Mouse (Mus musculus) c-Kit-negative CD71-positive TER-119-positive erythroid progenitor cells, embryonic 14.5 days (primary cell): ENCODE measurements around the gene Nme9.

Experiments
- DNase-seq: peaks from one replicate; pipeline ENCODE4 v3.0.0-alpha.2; 2013; ENCODE audit warnings: low read depth, low spot score

Gene Nme9

DNA sequence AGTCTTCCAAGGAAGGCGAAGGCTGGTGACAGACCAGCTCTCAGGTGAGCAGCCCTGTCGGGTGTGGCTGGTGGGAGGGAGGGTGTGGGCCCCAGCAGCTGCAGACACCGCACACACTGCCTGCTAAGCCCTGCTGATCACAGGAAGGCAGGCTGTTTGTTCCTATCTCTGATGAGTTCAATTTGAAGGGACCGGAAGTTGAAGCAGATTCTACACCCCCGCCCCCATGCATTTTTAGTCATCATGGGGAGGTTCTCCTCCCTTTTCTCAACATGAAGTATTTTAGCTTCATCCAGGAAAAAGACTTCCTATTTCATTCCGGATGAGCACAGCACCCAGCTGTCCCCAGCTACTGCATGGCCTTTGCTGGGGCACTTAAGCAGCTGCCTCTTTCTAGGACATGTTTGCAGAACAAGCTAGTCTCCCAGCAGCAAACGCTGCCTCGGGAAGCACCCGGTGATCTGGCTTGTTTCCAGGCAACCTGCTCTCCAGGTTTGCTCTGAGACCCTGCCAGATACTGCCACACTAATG is 28.0 kb downstream of the Nme9 start:
- DNase-seq: no peak

DNA sequence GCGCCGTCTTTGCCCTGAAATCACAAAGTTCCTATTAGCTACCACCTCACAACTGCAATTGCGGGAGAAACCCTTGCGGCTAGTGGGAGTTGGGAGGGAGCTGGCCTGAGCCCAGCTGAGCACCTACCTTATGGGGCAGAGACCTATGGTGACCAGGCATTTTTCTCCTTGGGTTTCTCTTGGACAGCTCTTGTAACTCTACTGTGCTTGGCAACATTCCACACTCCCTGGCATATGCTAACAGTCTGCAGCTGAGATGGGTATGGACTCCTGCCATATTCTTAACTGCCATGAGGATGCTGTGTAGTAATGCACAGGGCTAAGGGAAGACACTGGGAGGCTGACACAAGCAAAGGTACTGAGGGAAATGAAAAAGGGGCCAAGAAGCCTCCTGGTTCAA is 29.5 kb downstream of the Nme9 start:
- DNase-seq: no peak

DNA sequence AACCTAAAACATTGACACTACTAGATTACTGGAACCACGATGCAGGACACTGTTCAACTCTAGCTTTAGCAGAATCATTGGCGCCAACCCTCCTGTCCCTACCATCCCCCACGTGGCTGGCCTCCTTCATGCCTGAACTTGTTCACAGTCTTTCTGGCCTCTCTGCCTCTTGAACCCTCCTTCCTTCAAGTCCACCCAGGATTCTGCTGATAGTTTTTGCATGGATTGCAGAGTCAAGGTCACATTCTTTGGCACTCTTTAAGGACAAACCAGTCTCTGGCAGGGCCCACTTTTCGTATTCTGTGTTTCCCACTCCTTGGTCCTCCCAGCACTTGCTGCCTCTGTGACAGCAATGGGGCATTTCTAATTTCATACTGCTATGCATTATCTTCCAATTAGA is 31.9 kb downstream of the Nme9 start:
- no peak for DNase-seq

DNA sequence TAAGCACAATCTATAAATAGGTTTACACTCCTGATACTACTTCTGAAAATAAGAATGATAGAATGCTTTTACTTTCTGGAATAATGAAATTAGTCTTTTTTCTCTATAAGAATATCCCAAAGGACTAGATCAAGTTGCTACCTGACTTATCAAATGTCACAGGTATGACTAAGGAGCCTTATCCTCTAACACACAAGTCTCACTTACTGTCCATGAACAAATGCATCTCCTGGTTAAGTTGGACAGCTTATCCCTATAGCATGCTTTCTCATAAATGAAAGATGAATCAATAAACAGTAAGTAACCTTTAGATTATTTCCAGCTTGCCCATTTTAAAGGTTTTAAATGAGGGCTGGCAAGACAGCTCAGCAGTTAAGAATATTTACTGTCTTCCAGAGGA is 33.4 kb downstream of the Nme9 start:
- no peak for DNase-seq

DNA sequence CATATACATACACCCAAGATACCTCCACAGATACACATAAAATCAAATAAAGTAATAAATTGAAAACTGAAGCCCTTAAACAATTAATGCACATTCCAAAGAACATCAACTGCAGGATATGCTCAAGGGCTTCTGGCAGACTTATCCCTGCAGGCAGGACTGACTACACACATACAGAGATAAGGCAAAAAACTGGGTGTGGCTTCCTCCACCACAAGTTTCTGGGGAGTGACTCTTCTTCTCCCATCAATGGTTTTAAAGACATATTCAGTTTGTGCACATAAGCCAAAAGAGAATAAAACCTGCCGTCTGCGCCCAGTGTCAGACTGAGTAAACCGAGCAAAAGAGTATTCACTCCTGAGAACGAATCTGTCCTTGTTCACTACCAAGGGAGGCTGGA is 33.9 kb downstream of the Nme9 start:
- peak; percentile 43 for DNase-seq

DNA sequence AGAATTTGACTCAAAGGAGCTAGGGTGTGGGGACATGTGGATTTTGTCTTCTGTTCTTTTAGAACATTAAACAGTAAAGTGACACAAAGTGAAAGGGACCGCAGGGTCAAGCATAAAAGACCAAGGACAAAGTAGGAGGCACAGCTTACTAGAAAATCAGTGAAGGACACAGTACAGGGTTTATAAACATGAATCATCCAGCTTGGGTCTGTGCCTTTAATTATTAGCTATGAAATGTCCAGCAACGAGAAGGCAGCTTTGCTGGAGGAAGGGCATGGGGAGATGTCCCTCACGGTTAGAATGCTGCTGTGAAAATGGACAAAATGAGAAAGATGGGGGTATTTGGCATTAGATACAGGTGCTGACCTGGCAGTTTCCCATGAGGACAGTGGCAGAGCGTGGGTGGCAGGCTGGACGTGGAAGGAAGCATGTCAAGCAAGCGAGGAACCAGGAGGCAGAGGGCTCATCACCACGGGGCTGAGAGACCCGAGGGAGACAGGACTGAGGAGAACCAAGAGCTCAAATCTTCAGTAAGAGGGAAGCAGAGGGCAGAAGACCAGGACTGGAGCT is 35.9 kb downstream of the Nme9 start:
- DNase-seq: no peak

DNA sequence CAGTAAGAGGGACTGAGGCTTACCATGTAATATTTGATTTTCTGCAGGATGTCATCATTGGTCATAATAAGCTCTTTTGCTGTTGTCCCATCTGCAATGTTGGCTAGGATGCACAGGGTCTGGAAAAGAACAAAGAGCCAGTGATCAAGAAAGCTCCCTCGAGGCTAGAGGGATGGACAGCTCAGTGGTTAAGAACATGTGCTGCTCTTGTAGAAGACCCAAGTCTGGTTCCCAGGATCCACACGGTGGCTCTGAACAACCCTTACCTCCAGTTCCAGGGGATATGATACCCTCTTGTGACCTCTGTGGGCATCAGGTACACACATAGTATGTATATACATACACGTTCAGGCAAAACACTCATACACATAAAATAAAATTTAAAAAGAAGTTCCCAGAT is 36.6 kb downstream of the Nme9 start:
- DNase-seq: no peak

DNA sequence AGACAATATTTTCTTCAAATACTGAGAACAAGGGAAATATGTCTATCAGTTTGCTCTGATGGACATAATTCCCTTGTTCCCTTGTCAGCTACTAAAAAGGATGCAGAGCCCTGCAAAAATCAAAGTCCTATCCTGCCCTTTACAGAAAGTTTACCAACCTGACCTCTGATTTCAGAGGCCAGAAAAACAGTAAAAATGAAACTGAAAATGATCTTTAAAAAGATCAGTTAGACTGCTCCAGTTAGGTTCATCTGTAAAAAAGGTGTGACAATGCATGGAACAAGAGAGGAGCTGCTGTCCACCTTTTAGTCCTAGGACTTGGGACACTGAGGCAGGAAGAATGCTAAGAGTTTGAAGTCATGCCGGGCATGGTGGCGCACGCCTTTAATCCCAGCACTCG is 39.8 kb downstream of the Nme9 start:
- DNase-seq: no peak

DNA sequence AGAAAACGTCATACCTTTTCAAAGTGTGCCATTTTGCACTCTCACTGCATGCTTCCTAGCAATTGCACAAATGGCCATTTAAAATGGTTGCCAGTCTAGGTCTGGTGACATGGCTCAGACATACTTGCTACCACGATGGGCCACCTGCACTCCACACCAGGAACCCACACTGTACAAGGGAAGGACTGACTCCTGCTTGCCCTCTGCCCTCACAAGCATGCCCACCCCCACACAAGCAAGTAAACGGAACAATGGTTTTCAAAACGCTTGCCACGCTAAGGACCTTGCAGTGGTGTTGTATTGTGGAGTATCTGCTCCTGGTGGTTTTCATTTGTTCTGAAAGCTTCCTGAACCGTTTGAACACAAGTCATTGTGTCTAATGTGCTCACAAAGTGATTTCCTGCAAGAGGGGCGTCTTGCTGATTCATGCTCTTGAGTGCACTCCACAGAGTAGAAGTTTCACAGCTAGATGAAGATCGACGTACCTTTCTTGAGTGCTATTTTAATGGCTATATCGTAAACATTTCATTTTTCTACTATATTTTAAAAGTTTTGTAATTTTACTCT is 41.4 kb downstream of the Nme9 start:
- no peak for DNase-seq

DNA sequence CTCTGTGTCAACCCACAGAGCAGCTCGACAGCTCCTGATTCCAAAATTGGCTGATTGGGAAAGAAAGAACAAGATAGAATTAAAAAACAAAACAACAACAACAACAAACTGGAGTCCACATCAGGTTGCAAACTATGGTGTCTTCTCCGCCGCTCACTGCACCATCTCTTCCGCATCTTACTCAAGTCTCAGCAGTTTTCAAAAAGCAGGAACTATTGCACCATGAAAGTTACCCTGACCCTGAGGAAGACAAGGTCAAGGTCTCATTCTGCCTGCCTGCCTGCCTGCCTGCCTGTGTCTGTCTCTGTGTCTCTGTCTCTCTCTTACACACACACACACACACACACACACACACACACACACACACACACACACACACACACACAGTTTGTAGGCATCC is 48.1 kb downstream of the Nme9 start:
- DNase-seq: no peak

DNA sequence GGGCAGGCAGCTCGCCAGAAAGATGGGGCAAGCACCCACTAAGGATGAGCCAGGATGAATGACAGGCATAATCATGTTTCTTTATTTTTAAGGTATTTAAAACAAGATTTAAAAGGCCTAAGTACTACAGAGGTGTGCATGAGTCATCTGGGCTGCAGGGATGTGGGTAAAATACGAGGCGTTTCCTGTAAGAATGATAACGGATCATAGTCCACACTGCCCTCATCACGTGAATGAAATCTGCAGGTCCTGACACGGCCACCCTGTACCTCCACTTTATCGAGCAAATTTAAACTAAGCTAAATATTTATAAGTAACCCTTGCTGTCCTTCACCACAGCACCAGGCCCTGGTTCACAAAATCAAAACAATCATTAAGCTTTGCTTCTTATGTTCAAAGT is 54.6 kb downstream of the Nme9 start:
- DNase-seq: no peak
